Mouse (Mus musculus) liver, postnatal 0 days (tissue): ENCODE measurements around the gene Ptchd3.

Source experiments
- CTCF ChIP-seq: sonication (generic); IDR thresholded peaks from 2 replicates; pipeline ENCODE4 v1.5.1; 2016; ENCODE audit warnings: antibody characterized with exemption, low read depth
- EP300 ChIP-seq: IDR thresholded peaks from 2 replicates; pipeline ENCODE4 v1.6.1; 2016; ENCODE audit warnings: antibody characterized with exemption, low read depth, mild to moderate bottlenecking

GRCm38 (mm10) chr11:121808204-121808852, 21.7 kb upstream of the Ptchd3 start:
- TF ChIP-seq CTCF (peak; percentile 91), EP300 (no peak)
